Mouse (Mus musculus): ENCODE data around the gene Pank1. TPM values are rescaled to one million over a fixed set of nuclear protein-coding genes. Genes with fewer than 3 reads are reported as not detected.

Pank1 gene
- 2.3 and 3.2 TPM in 2 replicates for polyA plus RNA-seq (2015; fragmentation: Nextera tagmentation; extraction: Ambion mirVana)

DNA sequence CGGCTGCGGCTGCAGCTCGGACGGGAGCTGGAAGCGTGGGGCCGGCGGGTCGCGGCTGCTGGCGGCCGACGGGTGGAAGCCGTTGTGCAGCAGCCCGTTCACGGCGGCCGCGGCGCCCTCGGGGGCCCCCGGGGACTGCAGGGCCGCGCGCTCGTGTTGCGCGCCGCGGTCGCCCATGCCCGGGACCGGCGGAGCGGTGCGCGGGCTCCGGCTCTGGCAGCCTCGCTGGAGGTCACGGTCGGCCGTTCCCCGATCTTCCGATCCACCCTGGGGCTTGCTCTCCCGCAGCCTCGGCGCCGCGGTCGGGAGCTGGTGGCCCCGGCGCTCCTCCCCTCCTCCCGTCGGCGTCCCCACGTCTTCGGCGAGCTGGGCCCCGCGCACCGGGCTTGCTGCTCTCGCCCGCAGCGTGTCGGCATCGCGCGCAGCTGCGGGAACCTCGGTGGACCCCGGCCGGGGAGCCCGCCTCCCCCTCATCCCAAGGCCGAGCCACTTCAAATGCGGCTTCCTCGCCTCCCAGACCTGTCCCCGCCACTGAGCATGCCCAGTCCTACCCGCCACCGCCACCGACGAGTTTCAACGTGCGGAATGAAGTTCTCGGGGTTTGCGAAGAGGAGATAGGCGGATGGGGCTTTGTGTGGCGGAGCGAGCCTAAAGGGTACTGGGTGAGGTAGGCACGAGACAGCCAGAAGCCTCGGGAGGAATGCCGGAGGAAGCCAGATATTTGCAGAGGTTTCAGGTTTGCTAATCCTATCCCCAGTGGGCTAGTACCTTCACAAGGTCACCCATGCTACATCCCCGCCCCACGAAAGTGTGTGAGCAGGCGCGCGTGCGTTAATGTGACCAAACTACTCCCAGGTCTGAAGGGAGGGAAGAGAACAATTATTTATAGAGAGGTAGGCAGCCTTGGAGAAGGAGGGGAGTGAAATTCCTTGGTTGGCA, at the start of gene Pank1:
TSS of gene Pank1 (minus strand) at position 853 of the 939 bp plus-strand sequence.

GRCm38 (mm10) chr19:34921652-34922602, 42.7 kb upstream of the Pank1 start, which contains the start of gene Kif20b:
Gene Kif20b (plus strand): TSS chr19:34922361.

MicroRNAs encoded within 50 kb of the gene (microRNA counts, 519-probe panel; counts per million panel counts)
- 3,798 counts per million, percentile 67 among the panel's probes with 10 or more counts for microRNA mmu-miR-107

Small RNAs within 50 kb of the gene (microRNA-seq; reads per million reads assigned to microRNA genes)
- gene Mir107, result 1,082 reads per million, percentile 74 among the genes with 10 or more reads in this experiment

Other genes starting within 250 kb of the Pank1 start
- 0.16 and 0.20 TPM in 2 replicates for gene Ifit1bl2, start 238.7 kb downstream of the Pank1 start, polyA plus RNA-seq (2015; fragmentation: Nextera tagmentation; extraction: Ambion mirVana)
- gene Ifit1, start 238.6 kb downstream of the Pank1 start, polyA plus RNA-seq (2015; fragmentation: Nextera tagmentation; extraction: Ambion mirVana), result 2.1 and 3.3 TPM in 2 replicates
- 10.4 and 13.8 TPM in 2 replicates for gene Slc16a12, start 132.2 kb downstream of the Pank1 start, polyA plus RNA-seq (2015; fragmentation: Nextera tagmentation; extraction: Ambion mirVana)
- 8.9 and 17.1 TPM in 2 replicates for gene Kif20b, start 42.9 kb upstream of the Pank1 start, polyA plus RNA-seq (2015; fragmentation: Nextera tagmentation; extraction: Ambion mirVana)

All from urinary bladder, postnatal 0 days (tissue).